Mouse (Mus musculus) megakaryocyte, embryonic 14.5 days (primary cell): Measurements from ENCODE around the gene Abl1. TPM values are rescaled to one million over a fixed set of nuclear protein-coding genes. Genes with fewer than 3 reads are reported as not detected.
A peak's percentile ranks its signal among the peaks of the same experiment; 100 is the strongest.

ENCODE experiments used
- H3K27me3 ChIP-seq: replicated peaks from 2 replicates; pipeline ENCODE3; 2012; ENCODE audit warnings: inconsistent platforms
- H3K36me3 ChIP-seq: replicated peaks from 2 replicates; pipeline ENCODE3; 2012; ENCODE audit warnings: low read length, inconsistent platforms, mixed read lengths
- H3K4me1 ChIP-seq: 2 replicates; pipeline ENCODE4 v1.6.1; 2012; ENCODE audit warnings: inconsistent platforms
- H3K4me3 ChIP-seq: replicated peaks from 2 replicates; pipeline ENCODE3; 2012; ENCODE audit warnings: moderate library complexity, mild to moderate bottlenecking, inconsistent platforms
- H3K9me3 ChIP-seq: 2 replicates; pipeline ENCODE4 v1.6.1; 2012; ENCODE audit warnings: inconsistent platforms
- FLI1 ChIP-seq: IDR thresholded peaks from 2 replicates; pipeline ENCODE4 v1.6.1; 2012; ENCODE audit warnings: low read length, inconsistent platforms, mixed read lengths
- GATA1 ChIP-seq: IDR thresholded peaks from 3 replicates; pipeline ENCODE4 v1.6.1; 2012; ENCODE audit warnings: mixed read lengths, low read length, inconsistent platforms, borderline replicate concordance
- polyA plus RNA-seq: library from polyadenylated mRNA; stranded (reverse); fragments of >175 nt; gene quantifications from 2 replicates; pipeline ENCODE4 v1.2.3, GENCODE M21; 2012; ENCODE audit warnings: low replicate concordance; ENCODE audit not compliant: insufficient read depth

Gene Abl1
- polyA plus RNA-seq, 1 experiment, result 29.4 TPM

- no peak for TF ChIP-seq FLI1
- no peak for TF ChIP-seq GATA1
- Histone ChIP-seq H3K27me3 (no peaks in the 10 kb centered on the region), H3K9me3 (no peaks in the 10 kb centered on the region), H3K4me3 (peak overlapping the region; percentile 98), H3K36me3 (peaks cover 27% of the 10 kb centered on the region), H3K4me1 (peaks cover 34% of the 10 kb centered on the region)
These were observed 869 bp downstream of the Abl1 start for GRCm38 (mm10) chr2:31689045-31689444.

GRCm38 (mm10) chr2:31690063-31690462 is 1.9 kb downstream of the Abl1 start:
- no peaks in the 10 kb centered on the region for H3K27me3 ChIP-seq
- H3K4me3 ChIP-seq, result peak overlapping the region; percentile 98
- peaks cover 37% of the 10 kb centered on the region for H3K36me3 ChIP-seq
- peaks cover 34% of the 10 kb centered on the region for H3K4me1 ChIP-seq
- H3K9me3 ChIP-seq, result no peaks in the 10 kb centered on the region
- no peak for TF ChIP-seq FLI1
- TF ChIP-seq GATA1, result no peak

DNA sequence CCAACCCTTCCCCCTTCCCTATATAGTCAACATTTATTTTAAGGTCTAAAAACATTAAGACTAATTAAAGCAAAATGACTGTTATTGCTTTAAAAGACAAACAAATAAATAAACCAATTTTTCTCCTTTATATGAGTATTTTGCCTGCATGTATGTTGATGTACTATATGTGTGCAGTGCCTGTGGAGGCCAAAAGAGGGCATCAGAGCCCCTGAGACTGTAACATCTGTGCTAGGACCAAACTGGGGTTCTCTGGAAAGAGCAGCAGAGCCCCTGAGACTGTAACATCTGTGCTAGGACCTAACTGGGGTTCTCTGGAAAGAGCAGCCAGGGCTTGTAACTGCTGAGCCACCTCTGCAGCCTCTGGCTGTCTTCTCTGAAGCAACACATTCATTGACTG is 10.0 kb downstream of the Abl1 start:
- Histone ChIP-seq H3K4me1 (peaks cover 15% of the 10 kb centered on the region), H3K27me3 (no peaks in the 10 kb centered on the region), H3K36me3 (peaks cover 75% of the 10 kb centered on the region), H3K9me3 (no peaks in the 10 kb centered on the region), H3K4me3 (no peak overlapping the region)
- no peak for TF ChIP-seq FLI1
- TF ChIP-seq GATA1, result no peak

GRCm38 (mm10) chr2:31700545-31701446 is 12.6 kb downstream of the Abl1 start:
- no peak for TF ChIP-seq GATA1
- no peak for TF ChIP-seq FLI1
- Histone ChIP-seq H3K4me3 (no peak overlapping the region), H3K27me3 (no peaks in the 10 kb centered on the region), H3K36me3 (peaks cover 69% of the 10 kb centered on the region), H3K4me1 (peaks cover 29% of the 10 kb centered on the region), H3K9me3 (no peaks in the 10 kb centered on the region)

GRCm38 (mm10) chr2:31703226-31703625 is 15.1 kb downstream of the Abl1 start:
- H3K27me3 ChIP-seq, result no peaks in the 10 kb centered on the region
- H3K9me3 ChIP-seq, result no peaks in the 10 kb centered on the region
- peaks cover 46% of the 10 kb centered on the region for H3K4me1 ChIP-seq
- H3K36me3 ChIP-seq, result peaks cover 62% of the 10 kb centered on the region
- no peak for TF ChIP-seq GATA1
- no peak for TF ChIP-seq FLI1
- H3K4me3 ChIP-seq, result no peak overlapping the region

DNA sequence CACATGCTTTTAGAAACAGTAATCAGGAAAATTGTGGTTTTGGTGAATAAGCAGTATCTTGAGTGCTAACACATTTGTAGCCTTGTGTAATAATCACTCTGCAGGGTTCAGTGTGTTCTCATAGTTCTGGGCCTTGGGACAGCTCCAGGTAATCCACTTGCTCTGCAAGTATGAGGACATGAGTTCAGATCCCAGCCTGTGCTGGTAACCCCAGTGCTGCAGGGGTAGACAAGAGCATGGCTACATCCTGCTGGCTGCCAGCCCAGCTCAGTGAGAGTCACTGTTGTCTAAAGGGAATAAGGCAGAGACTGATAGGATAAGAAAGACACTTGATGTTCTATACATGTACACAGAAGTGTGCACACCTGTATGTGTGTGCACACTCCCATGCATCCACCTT is 17.7 kb downstream of the Abl1 start:
- TF ChIP-seq FLI1, result no peak
- no peak for TF ChIP-seq GATA1
- H3K9me3 ChIP-seq, result no peaks in the 10 kb centered on the region
- H3K36me3 ChIP-seq, result peaks cover 53% of the 10 kb centered on the region
- peaks cover 46% of the 10 kb centered on the region for H3K4me1 ChIP-seq
- H3K4me3 ChIP-seq, result no peak overlapping the region
- no peaks in the 10 kb centered on the region for H3K27me3 ChIP-seq

GRCm38 (mm10) chr2:31706531-31706930 is 18.4 kb downstream of the Abl1 start:
- no peak for TF ChIP-seq FLI1
- no peak for TF ChIP-seq GATA1
- peaks cover 54% of the 10 kb centered on the region for H3K36me3 ChIP-seq
- H3K9me3 ChIP-seq, result no peaks in the 10 kb centered on the region
- H3K4me3 ChIP-seq, result no peak overlapping the region
- H3K4me1 ChIP-seq, result peaks cover 42% of the 10 kb centered on the region
- no peaks in the 10 kb centered on the region for H3K27me3 ChIP-seq

GRCm38 (mm10) chr2:31712716-31713115 is 24.5 kb downstream of the Abl1 start:
- no peaks in the 10 kb centered on the region for H3K27me3 ChIP-seq
- H3K4me1 ChIP-seq, result peaks cover 36% of the 10 kb centered on the region
- TF ChIP-seq GATA1, result no peak
- TF ChIP-seq FLI1, result no peak
- no peaks in the 10 kb centered on the region for H3K9me3 ChIP-seq
- no peak overlapping the region for H3K4me3 ChIP-seq
- H3K36me3 ChIP-seq, result peaks cover 57% of the 10 kb centered on the region

GRCm38 (mm10) chr2:31713813-31714212 is 25.6 kb downstream of the Abl1 start:
- Histone ChIP-seq H3K4me3 (no peak overlapping the region), H3K9me3 (no peaks in the 10 kb centered on the region), H3K27me3 (no peaks in the 10 kb centered on the region), H3K4me1 (peaks cover 35% of the 10 kb centered on the region), H3K36me3 (peaks cover 57% of the 10 kb centered on the region)
- TF ChIP-seq GATA1 (no peak), FLI1 (no peak)

DNA sequence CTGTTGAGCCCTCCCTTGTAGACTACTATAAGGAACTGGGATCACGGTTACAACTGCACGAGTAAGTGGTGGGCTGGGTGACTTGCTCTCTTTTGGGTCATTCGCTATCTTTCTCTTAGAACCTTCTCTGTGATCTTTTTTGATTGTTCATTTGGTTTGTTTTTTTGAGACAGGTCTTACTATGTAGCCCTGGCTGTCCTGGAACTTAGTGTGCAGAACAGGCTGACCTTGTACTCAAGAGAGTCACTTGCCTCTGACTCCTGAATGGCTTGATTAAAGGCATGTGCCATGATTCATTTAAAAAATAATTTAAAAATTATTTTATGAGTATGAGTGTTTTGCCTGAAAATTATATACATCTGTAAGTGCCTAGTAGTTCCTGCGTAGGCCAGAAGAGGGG is 26.6 kb downstream of the Abl1 start:
- no peaks in the 10 kb centered on the region for H3K27me3 ChIP-seq
- no peak overlapping the region for H3K4me3 ChIP-seq
- H3K4me1 ChIP-seq, result peaks cover 36% of the 10 kb centered on the region
- TF ChIP-seq FLI1 (no peak), GATA1 (no peak)
- H3K9me3 ChIP-seq, result no peaks in the 10 kb centered on the region
- peaks cover 51% of the 10 kb centered on the region for H3K36me3 ChIP-seq

DNA sequence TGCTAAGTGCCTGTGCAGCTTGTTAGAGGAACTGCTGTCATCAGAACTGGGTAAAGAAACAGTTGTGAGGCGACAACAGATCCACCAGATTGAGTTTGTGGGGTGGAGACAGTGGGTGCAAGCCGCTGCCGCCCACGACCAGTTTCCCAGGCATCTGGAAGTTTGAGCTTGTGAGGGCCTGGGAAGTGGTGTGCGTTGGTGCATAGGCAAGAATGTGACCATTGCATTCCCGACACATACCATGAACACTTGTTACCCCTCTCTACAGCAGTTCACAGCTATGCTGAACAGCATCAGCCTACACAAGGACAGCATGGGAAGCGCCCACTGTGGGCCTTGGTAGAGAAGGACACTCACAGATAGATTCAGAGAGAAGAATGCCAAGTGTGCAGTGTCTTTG is 27.8 kb downstream of the Abl1 start:
- Histone ChIP-seq H3K36me3 (peaks cover 54% of the 10 kb centered on the region), H3K27me3 (no peaks in the 10 kb centered on the region), H3K4me1 (peaks cover 45% of the 10 kb centered on the region), H3K9me3 (no peaks in the 10 kb centered on the region), H3K4me3 (no peak overlapping the region)
- TF ChIP-seq GATA1, result no peak
- no peak for TF ChIP-seq FLI1
